ENCODE assay signal across 27 mouse cellular contexts in genomic region chr8:107846141-107846540, GRCm38 (mm10).
DNase-seq lines count a peak whose midpoint lies in the region; ATAC-seq lines count a peak whose summit lies in the region.
"Had no signal": no experiment of that assay in that cellular context is flagged by ENCODE, and none has a peak within 500 bp of the region (broad histone marks: within the 10 kb centered on the region; RNA-seq: fewer than 3 reads in every experiment).

No protein-coding gene starts in this region.

- no peaks in the 10 kb centered on the region for H3K27me3 ChIP-seq in forebrain, embryonic 14.5 days (replicated peaks; ENCODE audit: control insufficient read depth, insufficient read depth, low read length)
- no peaks in the 10 kb centered on the region; the same call in 1 of the 2 replicates for H3K27me3 ChIP-seq in forebrain, embryonic 16.5 days (replicated peaks; ENCODE audit: control insufficient read depth, insufficient read depth, low read length)
- H3K27me3 ChIP-seq in limb, embryonic 10.5 days (ENCODE audit: low read depth, poor library complexity, severe bottlenecking), result no peaks in the 10 kb centered on the region
- H3K27me3 ChIP-seq: CH12.LX; embryonic facial prominence, embryonic 13.5 days; embryonic facial prominence, embryonic 15.5 days; forebrain, embryonic 13.5 days had no signal

- H3K27ac ChIP-seq in forebrain, embryonic 14.5 days (ENCODE audit: low read depth, low read length), result no peak overlapping the region
- H3K27ac ChIP-seq in forebrain, embryonic 16.5 days (ENCODE audit: low read length), result no peak overlapping the region
- no peak overlapping the region; the same call in 1 of the 2 replicates for H3K27ac ChIP-seq in limb, embryonic 10.5 days
- H3K27ac ChIP-seq: embryonic facial prominence, embryonic 13.5 days; embryonic facial prominence, embryonic 15.5 days; forebrain, embryonic 13.5 days had no signal

- H3K9ac ChIP-seq in forebrain, embryonic 14.5 days (ENCODE audit: low read length), result no peak overlapping the region
- no peak overlapping the region for H3K9ac ChIP-seq in forebrain, embryonic 16.5 days (replicated peaks; ENCODE audit: low read depth, low read length)
- H3K9ac ChIP-seq: embryonic facial prominence, embryonic 13.5 days; embryonic facial prominence, embryonic 15.5 days; forebrain, embryonic 13.5 days had no signal

- no peak for ATAC-seq in forebrain, embryonic 14.5 days
- ATAC-seq in forebrain, embryonic 16.5 days, result no peak
- ATAC-seq: activated CD4-positive, CD25-positive, alpha-beta regulatory T cell, adult 4 months; CD4-positive, CD25-positive, alpha-beta regulatory T cell, adult 4 months; forebrain, embryonic 13.5 days; Patski had no signal

- DNase-seq in forebrain, embryonic 14.5 days (ENCODE audit: low spot score), result peak; percentile 53
- peak; percentile 2 to 6 for DNase-seq in layer of hippocampus, adult 8-10 months (ENCODE audit: low spot score in 2 of 2)
- DNase-seq in layer of hippocampus, adult 11-12 months (ENCODE audit: low spot score), result no peak
- peak; percentile 2 to 5 for DNase-seq in left cerebral cortex, postnatal 25 days (ENCODE audit: low spot score in 2 of 2)
- no peak for DNase-seq in left cerebral cortex, adult 18-20 months (ENCODE audit: low spot score in 2 of 2)
- no peak for DNase-seq in limb, embryonic 10.5 days (ENCODE audit: low spot score)
- DNase-seq: adrenal gland, adult 8-10 months; adrenal gland, postnatal 14 days; adrenal gland, postnatal 36 days; B cell, adult 2 months; cerebellum, adult 11 months; cerebellum, adult 18-20 months; cerebellum, adult 8-10 months; cerebellum, adult 9-11 months; cerebellum, postnatal 14 days; cerebellum, postnatal 36 days; embryo, embryonic 11 days had no signal

- 77% methylated on average over 3 of the region's 3 CpGs for WGBS in forebrain, embryonic 14.5 days
- WGBS in forebrain, embryonic 16.5 days, result 72% methylated on average over 3 of the region's 3 CpGs
- WGBS in limb, embryonic 10.5 days, result 67% methylated on average over 3 of the region's 3 CpGs

- no peaks in the 10 kb centered on the region for H3K36me3 ChIP-seq in forebrain, embryonic 14.5 days (ENCODE audit: control insufficient read depth, insufficient read depth, low read length)
- H3K36me3 ChIP-seq in forebrain, embryonic 16.5 days (ENCODE audit: control insufficient read depth, insufficient read depth), result no peaks in the 10 kb centered on the region
- H3K36me3 ChIP-seq in limb, embryonic 10.5 days, result no peaks in the 10 kb centered on the region
- H3K36me3 ChIP-seq: embryonic facial prominence, embryonic 13.5 days; embryonic facial prominence, embryonic 15.5 days; G1E had no signal

- no peak overlapping the region for H3K4me3 ChIP-seq in forebrain, embryonic 14.5 days (ENCODE audit: low read depth, low read length)
- H3K4me3 ChIP-seq in forebrain, embryonic 16.5 days (replicated peaks; ENCODE audit: low read length), result no peak overlapping the region
- no peak overlapping the region for H3K4me3 ChIP-seq in limb, embryonic 10.5 days
- H3K4me3 ChIP-seq: embryonic facial prominence, embryonic 13.5 days; embryonic facial prominence, embryonic 15.5 days; erythroblast, embryonic 14.5 days; forebrain, embryonic 13.5 days had no signal

- intact Hi-C loops in left cerebral cortex, postnatal 25 days (cut with DNase I), result no loop called here

- no peaks in the 10 kb centered on the region for H3K4me1 ChIP-seq in forebrain, embryonic 14.5 days (ENCODE audit: control insufficient read depth, insufficient read depth, low read length)
- no peaks in the 10 kb centered on the region for H3K4me1 ChIP-seq in forebrain, embryonic 16.5 days (replicated peaks; ENCODE audit: control insufficient read depth, insufficient read depth, low read length)
- H3K4me1 ChIP-seq in limb, embryonic 10.5 days, result peaks cover 9% of the 10 kb centered on the region
- H3K4me1 ChIP-seq: forebrain, embryonic 13.5 days had no signal

- H3K4me2 ChIP-seq in forebrain, embryonic 14.5 days (ENCODE audit: low read length), result no peak overlapping the region
- H3K4me2 ChIP-seq in forebrain, embryonic 16.5 days (ENCODE audit: low read length), result no peak overlapping the region
- H3K4me2 ChIP-seq: embryonic facial prominence, embryonic 13.5 days; embryonic facial prominence, embryonic 15.5 days; forebrain, embryonic 13.5 days had no signal

- H3K9me3 ChIP-seq in forebrain, embryonic 14.5 days (replicated peaks; ENCODE audit: control insufficient read depth, low read length), result no peaks in the 10 kb centered on the region
- no peaks in the 10 kb centered on the region for H3K9me3 ChIP-seq in forebrain, embryonic 16.5 days (ENCODE audit: control insufficient read depth, low read length)
- H3K9me3 ChIP-seq in limb, embryonic 10.5 days (replicated peaks), result no peaks in the 10 kb centered on the region
- H3K9me3 ChIP-seq: embryonic facial prominence, embryonic 13.5 days; embryonic facial prominence, embryonic 15.5 days; forebrain, embryonic 13.5 days had no signal

Comparison
In these comparisons a context has a peak if more than half of its experiments do, and no peak if none do; other contexts are left out.
1. DNase-seq: peak in forebrain, embryonic 14.5 days (single experiment), layer of hippocampus, adult 8-10 months (2 of 2) and left cerebral cortex, postnatal 25 days (2 of 2); none in layer of hippocampus, adult 11-12 months (single experiment), left cerebral cortex, adult 18-20 months (0 of 2) and limb, embryonic 10.5 days (single experiment).